Mouse (Mus musculus): Measurements from ENCODE around the gene Arhgap21.
"Not testable (repeated sequence)": the region's sequence is repeated elsewhere in the genome, so short reads cannot be mapped to it uniquely, and the experiment has no call there.

DNA sequence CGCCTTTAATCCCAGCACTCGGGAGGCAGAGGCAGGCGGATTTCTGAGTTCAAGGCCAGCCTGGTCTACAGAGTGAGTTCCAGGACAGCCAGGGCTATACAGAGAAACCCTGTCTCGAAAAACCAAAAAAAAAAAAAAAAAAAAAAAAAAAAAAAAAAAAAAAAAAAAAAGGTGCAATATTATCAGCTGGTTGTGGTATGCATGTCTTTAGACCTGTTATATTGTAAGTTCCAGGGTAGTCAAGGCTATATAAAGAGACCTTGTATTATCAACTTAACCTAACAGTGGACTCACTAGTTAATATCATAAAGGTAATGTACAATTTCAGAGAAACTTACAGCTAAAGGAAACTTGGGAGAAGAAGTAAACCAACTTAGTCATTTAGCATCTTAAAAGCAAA is 36.9 kb downstream of the Arhgap21 start:
- not testable (repeated sequence) for TF ChIP-seq POLR2A (IDR thresholded peaks at IDR 0.05; ENCODE audit: low read depth, low read length); CTCF (IDR thresholded peaks at IDR 0.05; ENCODE audit: extremely low read depth, insufficient read length, insufficient replicate concordance, low read depth, low read length)
